Mouse (Mus musculus) megakaryocyte-erythroid progenitor cell, adult 5-6 weeks (primary cell): ENCODE data around the gene Prlh. TPM values are rescaled to one million over a fixed set of nuclear protein-coding genes. Genes with fewer than 3 reads are reported as not detected.

ENCODE experiments used
- ATAC-seq: replicated peaks from 2 replicates; pipeline ENCODE4 v1.8.0; 2016; ENCODE audit warnings: mild to moderate bottlenecking, inconsistent platforms; ENCODE audit not compliant: severe bottlenecking, poor library complexity, low FRiP score, low TSS enrichment
- total RNA-seq, 2 experiments: library from RNA; stranded (forward) in 1 of 2; stranded (reverse) in 1 of 2; fragments of 200-1000, 215-1000 nt in 1 of 2; fragments of >200 nt in 1 of 2; fragmentation: Nextera tagmentation in 1 of 2; gene quantifications; 2 replicates each; pipeline ENCODE4 v1.2.3; 2014 to 2017

The Prlh gene
- total RNA-seq, 2 experiments from 2014 or later = not detected

DNA sequence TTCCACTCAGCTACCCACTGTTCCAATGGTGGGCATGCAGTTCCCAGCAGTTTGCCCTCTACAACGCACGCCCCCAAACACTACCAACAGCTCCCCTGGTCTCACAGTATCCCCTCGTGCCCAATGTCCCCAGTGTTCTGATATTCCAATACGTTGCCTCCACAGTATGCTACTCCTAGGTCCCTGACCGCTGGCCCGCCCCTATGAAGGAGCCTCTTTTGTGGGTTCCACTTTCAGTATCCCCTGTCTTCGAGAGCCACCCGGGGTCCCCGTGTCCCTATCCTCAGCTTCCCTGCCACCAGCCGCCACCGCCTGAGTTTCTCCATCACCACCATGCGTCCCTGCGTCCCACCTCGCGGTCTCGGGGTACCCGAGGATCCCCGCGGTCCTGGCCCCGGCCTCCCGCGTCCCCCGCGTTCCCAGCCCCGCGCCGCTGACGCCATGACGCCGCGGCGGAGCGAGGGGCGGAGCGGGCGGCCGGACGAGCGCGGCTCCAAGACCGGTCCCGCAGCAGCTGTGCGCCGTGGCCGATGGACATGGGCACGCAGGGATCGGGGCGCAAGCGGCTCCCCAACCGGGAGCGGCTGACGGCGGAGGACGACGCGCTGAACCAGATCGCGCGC lies 45.5 kb downstream of the Prlh start, which contains the start of gene Lrrfip1:
Gene Lrrfip1, plus strand, starts transcription at position 470 of the 623 bp plus-strand sequence.
- ATAC-seq = 0 out of 2 replicates have a peak, but pooled peaks have one; percentile 16

DNA sequence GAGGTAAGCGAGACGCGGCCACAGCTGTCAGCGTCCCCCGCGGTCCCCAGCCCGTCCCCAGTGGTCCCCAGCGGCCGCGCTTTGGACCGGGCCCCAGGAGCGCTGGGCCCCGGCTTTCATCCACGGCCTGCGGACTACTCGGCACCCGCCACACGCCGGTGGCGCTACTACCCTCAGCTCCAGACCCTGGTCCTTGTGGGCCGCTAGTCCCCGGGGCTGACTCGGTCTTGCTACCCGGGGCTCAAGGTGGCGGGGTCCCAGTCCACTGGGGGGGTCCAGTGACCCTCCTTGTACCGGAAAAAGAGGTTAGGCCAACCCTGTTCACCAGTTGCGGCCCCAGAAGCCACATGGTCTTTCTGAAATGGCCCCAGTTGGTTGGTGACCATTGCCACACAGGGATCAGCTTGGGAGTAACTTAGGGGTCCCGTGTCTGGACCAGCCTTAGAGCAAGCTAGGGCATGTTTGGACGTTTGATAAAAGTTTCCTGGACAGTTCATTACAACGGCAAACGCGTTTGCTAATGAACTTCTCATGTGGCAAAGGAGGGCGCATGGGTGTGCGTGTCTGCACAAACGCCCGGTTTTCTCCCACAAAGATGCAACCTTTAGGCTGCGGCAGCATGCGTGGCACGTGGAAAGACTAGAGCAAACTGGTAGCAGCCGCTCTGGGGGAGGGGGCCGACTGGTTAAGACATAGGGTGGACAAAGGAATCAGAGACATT lies 46.1 kb downstream of the Prlh start:
- ATAC-seq = no peak

DNA sequence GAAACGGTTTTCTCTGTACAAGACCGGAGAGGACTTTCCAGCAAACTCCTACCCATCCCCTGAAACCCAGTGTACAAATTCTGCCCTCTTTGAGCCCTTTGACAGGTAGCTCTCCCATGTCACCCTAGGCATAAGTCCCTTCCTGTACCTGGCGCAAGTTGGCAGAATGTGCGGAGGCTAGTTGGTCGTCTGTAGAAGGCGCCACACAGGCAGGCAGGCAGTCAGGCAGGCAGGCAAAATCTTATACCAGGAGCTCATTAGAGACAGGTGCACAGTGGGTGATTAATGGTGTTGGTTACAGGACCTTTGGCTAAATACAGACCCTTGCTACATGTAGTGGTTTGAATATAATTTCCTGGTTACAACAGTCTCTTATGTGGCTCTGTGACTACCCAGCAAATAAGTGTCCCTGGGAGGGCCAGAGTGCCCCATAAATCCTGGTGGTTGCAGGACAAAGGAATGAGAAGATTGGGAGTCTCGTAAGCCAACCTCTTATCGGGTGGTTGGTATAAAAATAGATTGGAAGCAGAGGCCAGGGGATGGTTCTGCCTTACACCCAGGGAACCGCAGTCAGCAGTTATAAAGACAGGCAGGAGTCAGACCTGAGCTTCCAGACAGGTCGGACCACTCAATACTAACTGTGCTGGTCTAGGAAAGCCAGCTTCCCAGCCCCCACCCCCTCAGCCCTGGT lies 47.1 kb downstream of the Prlh start:
- ATAC-seq = no peak

DNA sequence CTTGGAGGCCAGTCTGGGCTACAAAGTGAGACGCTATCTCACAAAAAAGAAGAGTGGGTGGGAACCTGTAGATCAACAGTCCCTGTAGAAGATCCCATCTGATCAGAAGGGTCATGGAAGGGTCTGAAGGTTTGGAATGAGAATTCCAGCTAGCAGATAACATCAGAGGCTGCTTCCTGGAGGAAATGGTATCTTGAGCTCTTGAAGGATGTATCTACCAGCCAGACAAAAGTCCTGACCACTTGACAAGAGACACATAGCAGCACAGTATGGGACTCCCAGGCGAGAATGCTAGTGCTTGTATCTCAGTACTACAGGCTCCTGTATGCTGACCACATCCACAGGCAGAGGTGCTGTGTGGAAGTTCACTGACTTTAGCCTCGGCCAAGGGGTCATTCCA lies 48.2 kb downstream of the Prlh start:
- ATAC-seq = no peak

DNA sequence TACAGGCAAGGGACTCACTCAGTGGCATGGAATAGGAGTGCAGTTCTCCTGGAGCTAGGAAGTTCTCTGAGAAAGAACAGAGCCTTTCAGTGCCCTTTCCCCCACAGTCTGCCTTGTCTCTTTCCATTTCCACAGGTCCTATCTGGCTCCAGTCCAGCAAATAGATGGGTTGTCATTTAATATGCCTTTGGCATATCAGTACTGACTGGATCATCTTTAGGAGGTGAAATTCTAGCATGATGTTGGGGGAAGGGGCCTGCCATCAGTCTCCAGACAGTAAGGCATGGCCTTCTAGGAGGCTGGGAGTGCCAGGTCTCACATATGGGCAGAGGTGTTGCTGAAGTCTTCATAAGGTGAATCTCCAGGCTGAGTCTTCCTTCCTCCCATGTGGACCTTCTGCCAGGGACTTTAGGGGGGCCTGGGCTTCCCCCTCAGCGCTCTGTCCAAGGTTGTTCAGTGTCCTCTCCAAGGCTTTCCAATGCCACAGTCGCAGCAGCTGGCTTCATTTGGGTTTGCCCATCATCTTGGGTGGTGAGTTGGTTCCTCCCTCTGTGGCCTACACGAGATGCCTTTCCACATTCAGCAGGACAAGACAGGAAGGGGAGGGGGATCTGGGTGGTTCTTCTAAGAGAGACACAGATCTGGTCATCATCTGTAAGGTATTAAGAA lies 49.1 kb downstream of the Prlh start:
- ATAC-seq = no peak

DNA sequence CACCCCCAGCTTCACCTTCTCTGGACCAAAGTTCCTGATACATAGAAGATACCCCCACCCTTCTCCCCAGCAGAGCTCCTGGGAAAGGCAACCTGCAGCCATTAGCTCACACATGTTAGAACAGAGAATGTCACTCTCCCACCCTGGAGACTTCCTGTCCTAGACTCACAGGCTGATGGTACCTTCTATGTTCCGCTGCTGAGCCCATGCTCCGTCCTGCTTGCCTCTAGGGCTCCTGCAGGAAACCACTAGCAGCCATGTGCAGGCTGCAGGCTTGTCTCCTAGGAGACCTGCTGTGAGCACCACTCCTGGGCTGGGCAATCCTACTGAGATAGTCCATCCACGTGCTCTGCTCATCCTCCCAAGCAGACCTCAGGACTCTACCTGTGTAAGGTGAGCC lies 49.7 kb downstream of the Prlh start:
- ATAC-seq = no peak

Other genes with a start within 250 kb of the Prlh start
- gene Col6a3, start 109.1 kb upstream of the Prlh start, total RNA-seq (2014; fragmentation: Nextera tagmentation) = not detected in 2 replicates
- not detected in 2 replicates for gene Col6a3, start 109.1 kb upstream of the Prlh start, total RNA-seq (2017)
- not detected in 2 replicates for gene Mlph, start 38.0 kb upstream of the Prlh start, total RNA-seq (2014; fragmentation: Nextera tagmentation)
- 0.11 TPM in 1 of 2 replicates, not detected in the other for gene Mlph, start 38.0 kb upstream of the Prlh start, total RNA-seq (2017)
- gene Rab17, start 16.6 kb downstream of the Prlh start, total RNA-seq (2014; fragmentation: Nextera tagmentation) = 0.69 TPM in 1 of 2 replicates, not detected in the other
- 0.47 and 1.1 TPM in 2 replicates for gene Rab17, start 16.6 kb downstream of the Prlh start, total RNA-seq (2017)
- 29.4 and 35.8 TPM in 2 replicates for gene Lrrfip1, start 45.6 kb downstream of the Prlh start, total RNA-seq (2014; fragmentation: Nextera tagmentation)
- gene Lrrfip1, start 45.6 kb downstream of the Prlh start, total RNA-seq (2017) = 42.4 and 70.7 TPM in 2 replicates
- 3.8 and 9.0 TPM in 2 replicates for gene Rbm44, start 192.0 kb downstream of the Prlh start, total RNA-seq (2014; fragmentation: Nextera tagmentation)
- 5.6 and 11.7 TPM in 2 replicates for gene Rbm44, start 192.0 kb downstream of the Prlh start, total RNA-seq (2017)
- gene Ramp1, start 226.7 kb downstream of the Prlh start, total RNA-seq (2014; fragmentation: Nextera tagmentation) = 18.7 and 24.7 TPM in 2 replicates
- gene Ramp1, start 226.7 kb downstream of the Prlh start, total RNA-seq (2017) = 28.4 and 48.3 TPM in 2 replicates